Mouse (Mus musculus) heart, embryonic 14.5 days (tissue): ENCODE data around the gene Cept1. TPM values are rescaled to one million over a fixed set of nuclear protein-coding genes. Genes with fewer than 3 reads are reported as not detected.

Experiments
- ATAC-seq: fragments of 200-750 bp; cut with Nextera tagmentation; 2 replicates; pipeline ENCODE4 v1.8.0; 2017; ENCODE audit warnings: low read depth, moderate TSS enrichment; ENCODE audit not compliant: insufficient number of reproducible peaks, insufficient read depth, low FRiP score
- H3K27ac ChIP-seq, 2 experiments: fragments of 200-500 bp in 1 of 2; fragments of 300-500 bp in 1 of 2; sonication (generic) in 1 of 2; replicated peaks in 1 of 2; 2 replicates each; pipeline ENCODE4 v1.5.1; 2012 to 2014; ENCODE audit warnings: low read depth in 2 of 2, low read length in 2 of 2, control low read depth in 1 of 2, mild to moderate bottlenecking in 1 of 2, mixed read lengths in 1 of 2; ENCODE audit not compliant: control insufficient read depth in 1 of 2, insufficient read depth in 1 of 2
- H3K27me3 ChIP-seq: fragments of 300-500 bp; sonication (generic); 2 replicates; pipeline ENCODE4 v1.6.1; 2014; ENCODE audit warnings: mild to moderate bottlenecking, low read length, control low read depth; ENCODE audit not compliant: control insufficient read depth, insufficient read depth
- H3K36me3 ChIP-seq: fragments of 300-500 bp; sonication (generic); 2 replicates; pipeline ENCODE4 v1.6.1; 2014; ENCODE audit warnings: mild to moderate bottlenecking, control low read depth, low read length, mixed read lengths; ENCODE audit not compliant: control insufficient read depth, insufficient read depth
- H3K4me1 ChIP-seq, 2 experiments: fragments of 200-500 bp in 1 of 2; fragments of 300-500 bp in 1 of 2; sonication (generic) in 1 of 2; 2 replicates each; pipeline ENCODE4 v1.6.1; 2012 to 2014; ENCODE audit warnings: low read length in 2 of 2, control low read depth in 1 of 2, mixed read lengths in 1 of 2; ENCODE audit not compliant: control insufficient read depth in 2 of 2, insufficient read depth in 2 of 2
- H3K4me2 ChIP-seq: fragments of 300-500 bp; sonication (generic); 2 replicates; pipeline ENCODE4 v1.6.1; 2014; ENCODE audit warnings: mild to moderate bottlenecking, low read length
- H3K4me3 ChIP-seq, 2 experiments: fragments of 200-500 bp in 1 of 2; fragments of 300-500 bp in 1 of 2; sonication (generic) in 1 of 2; 2 replicates each; pipeline ENCODE4 v1.5.1; 2012 to 2014; ENCODE audit warnings: low read length in 2 of 2, mild to moderate bottlenecking in 2 of 2, control low read depth in 1 of 2, low read depth in 1 of 2, moderate library complexity in 1 of 2; ENCODE audit not compliant: control insufficient read depth in 1 of 2, insufficient read depth in 1 of 2
- H3K9ac ChIP-seq: fragments of 300-500 bp; sonication (generic); 2 replicates; pipeline ENCODE4 v1.6.1; 2014; ENCODE audit warnings: mild to moderate bottlenecking, low read length
- H3K9me3 ChIP-seq: fragments of 300-500 bp; sonication (generic); 2 replicates; pipeline ENCODE4 v1.6.1; 2016; ENCODE audit warnings: low read length, control low read depth; ENCODE audit not compliant: control insufficient read depth
- WGBS: fragments of 180-500 bp; shearing (Covaris S2); extraction: QIAGEN DNeasy Blood & Tissue Kit; methylation state at CpG from one replicate; pipeline ENCODE4 v1.1.7; 2014; 5-methylcytosine and 5-hydroxymethylcytosine counted together
- polyA plus RNA-seq: library from polyadenylated mRNA; unstranded; fragments of >200 nt; fragmentation: Nextera tagmentation; extraction: Ambion mirVana; gene quantifications from 2 replicates; pipeline ENCODE4 v1.2.1, GENCODE M21; 2014

Cept1 gene
- polyA plus RNA-seq, 1 experiment from 2014 or later = 37.0 TPM

DNA sequence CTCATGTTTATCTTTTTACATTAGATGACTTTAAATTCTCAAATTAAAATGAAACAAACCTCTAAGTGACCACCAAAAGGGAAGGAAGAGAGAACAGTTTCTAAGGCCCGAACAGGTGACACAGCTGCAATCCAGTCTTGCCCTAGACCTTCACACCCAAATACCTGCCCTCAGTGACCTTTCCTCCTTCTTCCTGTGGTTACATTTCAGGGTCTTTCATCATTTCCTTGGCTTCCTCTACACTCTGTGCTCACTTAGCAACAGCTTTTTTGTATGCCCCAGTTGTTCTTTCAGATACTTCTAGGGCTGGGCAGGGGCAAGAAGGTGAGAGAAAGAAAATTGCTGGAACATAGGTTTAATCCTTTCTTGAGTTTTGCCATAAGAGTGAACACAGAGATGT lies 82.9 kb downstream of the Cept1 start:
- Histone ChIP-seq H3K9ac (no peak overlapping the region), H3K4me3 (no peak overlapping the region), H3K27me3 (no peaks in the 10 kb centered on the region), H3K4me1 (no peaks in the 10 kb centered on the region), H3K36me3 (no peaks in the 10 kb centered on the region), H3K4me2 (no peak overlapping the region), H3K9me3 (no peaks in the 10 kb centered on the region), H3K27ac (no peak overlapping the region)
- no peak for ATAC-seq
- WGBS = 94% methylated on average over 1 of the region's 1 CpGs

DNA sequence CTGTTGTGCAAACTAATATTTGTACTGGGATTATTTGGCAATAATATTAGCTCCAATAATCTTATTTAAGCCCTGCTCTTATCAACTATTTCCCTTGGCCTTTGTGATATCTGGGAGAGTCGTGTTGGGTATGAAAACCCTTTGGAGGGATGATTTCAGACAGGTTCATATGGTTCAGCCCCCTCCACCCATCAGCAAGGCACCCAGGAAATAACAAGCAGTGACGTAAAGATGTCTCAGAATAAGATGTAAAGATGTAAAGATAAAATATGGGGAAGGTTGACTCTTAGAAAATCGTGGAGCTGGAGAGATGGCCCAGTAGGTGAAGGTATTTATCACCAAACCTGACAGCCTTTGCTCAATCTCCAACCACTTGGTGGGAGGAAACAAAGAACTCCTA lies 85.1 kb downstream of the Cept1 start:
- no peak for ATAC-seq

DNA sequence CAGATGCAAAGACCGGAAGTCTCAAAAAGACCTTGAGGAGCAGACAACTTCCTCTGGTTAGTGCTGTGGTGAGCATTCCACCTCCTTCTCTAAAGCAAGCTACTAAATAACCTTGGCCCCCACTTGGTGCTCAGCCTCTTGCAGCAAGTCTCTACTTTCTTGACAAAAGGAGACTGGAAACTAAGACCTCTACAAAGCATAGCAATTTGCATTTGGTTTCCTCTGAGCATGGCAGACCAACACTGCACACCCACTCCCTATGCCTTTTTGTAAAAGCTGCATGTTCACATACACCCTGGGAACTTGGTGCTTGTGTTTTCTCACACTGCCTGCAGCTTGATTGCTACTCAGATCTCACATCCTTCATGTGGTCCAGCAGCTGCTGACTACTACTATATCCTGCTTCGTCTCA lies 85.5 kb downstream of the Cept1 start:
- 80% methylated on average over 2 of the region's 2 CpGs for WGBS

More for the DNA sequence above, 85.1 kb downstream of the Cept1 start:
- Histone ChIP-seq H3K4me2 (no peak overlapping the region), H3K27me3 (no peaks in the 10 kb centered on the region), H3K4me1 (no peaks in the 10 kb centered on the region), H3K9me3 (no peaks in the 10 kb centered on the region), H3K9ac (no peak overlapping the region), H3K36me3 (no peaks in the 10 kb centered on the region), H3K27ac (no peak overlapping the region), H3K4me3 (no peak overlapping the region)
- WGBS = 64% methylated on average over 3 of the region's 3 CpGs

DNA sequence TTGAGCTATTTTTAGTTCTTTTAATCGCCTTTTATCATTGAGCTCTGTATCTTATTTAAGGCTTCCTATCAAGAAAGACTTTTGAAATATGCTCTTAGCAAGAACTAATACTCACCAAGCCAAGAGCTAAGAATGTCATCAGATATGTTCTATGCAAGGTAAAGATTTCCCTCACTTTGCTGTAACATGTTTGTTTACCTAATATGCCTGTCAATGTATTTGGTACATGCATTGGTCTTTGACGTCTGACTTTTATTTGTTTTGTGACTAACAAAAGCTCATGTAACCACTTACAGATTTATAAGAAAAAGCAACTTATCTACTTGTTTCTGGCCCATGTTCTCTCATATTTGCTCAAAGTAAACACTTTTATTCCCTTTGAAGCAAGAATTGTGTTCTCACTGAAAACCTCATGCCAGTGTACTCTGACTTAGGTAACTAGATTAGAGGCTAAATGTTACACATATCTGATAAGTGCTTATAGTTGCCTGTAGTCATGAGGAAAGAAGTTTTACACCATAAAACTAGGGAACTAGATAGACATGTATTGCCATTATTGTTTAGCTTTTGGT lies 90.2 kb downstream of the Cept1 start:
- H3K27ac ChIP-seq = no peak overlapping the region
- no peak for ATAC-seq
- H3K36me3 ChIP-seq = no peaks in the 10 kb centered on the region
- no peaks in the 10 kb centered on the region for H3K4me1 ChIP-seq
- H3K4me2 ChIP-seq = no peak overlapping the region
- no peaks in the 10 kb centered on the region for H3K9me3 ChIP-seq
- no peaks in the 10 kb centered on the region for H3K27me3 ChIP-seq
- 67% methylated on average over 2 of the region's 2 CpGs for WGBS
- H3K4me3 ChIP-seq = no peak overlapping the region
- H3K9ac ChIP-seq = no peak overlapping the region

More for the DNA sequence above, 85.5 kb downstream of the Cept1 start:
- H3K4me3 ChIP-seq = no peak overlapping the region
- ATAC-seq = no peak
- no peaks in the 10 kb centered on the region for H3K36me3 ChIP-seq
- H3K4me2 ChIP-seq = no peak overlapping the region
- no peaks in the 10 kb centered on the region for H3K9me3 ChIP-seq
- H3K4me1 ChIP-seq = no peaks in the 10 kb centered on the region
- no peak overlapping the region for H3K27ac ChIP-seq
- H3K9ac ChIP-seq = no peak overlapping the region
- no peaks in the 10 kb centered on the region for H3K27me3 ChIP-seq

DNA sequence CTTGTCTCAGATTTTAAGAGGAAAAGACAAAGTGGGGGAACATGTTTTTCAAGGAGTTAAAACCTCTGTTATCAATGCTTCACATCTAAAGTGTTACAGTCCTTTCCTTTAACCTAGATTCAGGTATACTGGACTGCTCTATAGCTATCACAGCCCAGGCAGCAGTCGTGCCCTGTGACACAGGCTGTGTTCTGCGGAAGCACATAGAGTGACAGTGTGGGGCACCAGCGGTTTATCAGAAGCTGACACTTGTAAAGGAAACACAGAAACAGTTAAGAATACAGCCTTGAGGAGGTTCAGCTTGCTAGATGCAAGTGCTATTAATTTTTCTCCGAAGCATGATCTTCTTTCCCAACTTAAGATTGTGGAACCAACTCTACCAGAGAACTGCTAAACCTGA lies 95.0 kb downstream of the Cept1 start:
- Histone ChIP-seq H3K27ac (no peak overlapping the region), H3K4me1 (no peaks in the 10 kb centered on the region), H3K9ac (no peak overlapping the region), H3K36me3 (no peaks in the 10 kb centered on the region), H3K9me3 (no peaks in the 10 kb centered on the region), H3K4me3 (no peak overlapping the region), H3K4me2 (no peak overlapping the region), H3K27me3 (no peaks in the 10 kb centered on the region)
- ATAC-seq = no peak
- 62% methylated on average over 4 of the region's 4 CpGs for WGBS

Other genes starting within 250 kb of the Cept1 start
- not detected in 2 replicates for gene Chil6, start 141.6 kb downstream of the Cept1 start, polyA plus RNA-seq
- gene Dennd2d, start 65.4 kb downstream of the Cept1 start, polyA plus RNA-seq = 1.7 and 2.5 TPM in 2 replicates
- gene Dram2, start within 50 bp of the Cept1 start, polyA plus RNA-seq = 75.9 and 76.9 TPM in 2 replicates
- gene Lrif1, start 137.2 kb upstream of the Cept1 start, polyA plus RNA-seq = 13.2 and 13.7 TPM in 2 replicates
- 4.3 and 7.1 TPM in 2 replicates for gene Cd53, start 242.3 kb upstream of the Cept1 start, polyA plus RNA-seq